Mouse (Mus musculus) CH12F3 (cell line): Measurements from ENCODE around the gene Prrx2.

Experiments
- in situ Hi-C: fragments of 300-500 bp; cut with MboI; formaldehyde crosslinking; loops from 2 replicates; pipeline ENCODE4 v1.14.3; 2020; ENCODE audit warnings: low sequenced_read_pairs

Gene Prrx2

GRCm38 (mm10) chr2:30822460-30822859 is 12.3 kb upstream of the Prrx2 start:
- in situ Hi-C loops: no loop called here

GRCm38 (mm10) chr2:30823385-30824153 is 11.2 kb upstream of the Prrx2 start:
- in situ Hi-C loops: no loop called here

- in situ Hi-C loops: no loop called here
Measured at GRCm38 (mm10) chr2:30826825-30827748, 7.7 kb upstream of the Prrx2 start.

GRCm38 (mm10) chr2:30827749-30828475 is 6.9 kb upstream of the Prrx2 start:
- in situ Hi-C loops: no loop called here

GRCm38 (mm10) chr2:30829315-30829714 is 5.5 kb upstream of the Prrx2 start:
- in situ Hi-C loops: no loop called here

- in situ Hi-C loops: no loop called here
Measured at GRCm38 (mm10) chr2:30830283-30830795, 4.4 kb upstream of the Prrx2 start, which contains the start of gene Asb6. TSS of gene Asb6 (minus strand) at chr2:30830333.

GRCm38 (mm10) chr2:30833644-30834043 is 1.1 kb upstream of the Prrx2 start:
- in situ Hi-C loops: no loop called here

GRCm38 (mm10) chr2:30836238-30836990 is 1.6 kb downstream of the Prrx2 start:
- in situ Hi-C loops: no loop called here

GRCm38 (mm10) chr2:30842615-30843014 is 7.8 kb downstream of the Prrx2 start:
- in situ Hi-C loops: no loop called here

- in situ Hi-C loops: no loop called here
Measured at GRCm38 (mm10) chr2:30845152-30846070, 10.6 kb downstream of the Prrx2 start.

GRCm38 (mm10) chr2:30846236-30846635 is 11.5 kb downstream of the Prrx2 start:
- in situ Hi-C loops: no loop called here

GRCm38 (mm10) chr2:30846723-30847122 is 12.0 kb downstream of the Prrx2 start:
- in situ Hi-C loops: no loop called here

- in situ Hi-C loops: no loop called here
Measured at GRCm38 (mm10) chr2:30848184-30848583, 13.4 kb downstream of the Prrx2 start.

- in situ Hi-C loops: no loop called here
Measured at GRCm38 (mm10) chr2:30850581-30850980, 15.8 kb downstream of the Prrx2 start.

- in situ Hi-C loops: no loop called here
Measured at GRCm38 (mm10) chr2:30852771-30853313, 18.1 kb downstream of the Prrx2 start.

GRCm38 (mm10) chr2:30857076-30857475 is 22.3 kb downstream of the Prrx2 start:
- in situ Hi-C loops: no loop called here

- in situ Hi-C loops: no loop called here
Measured at GRCm38 (mm10) chr2:30859782-30860181, 25.0 kb downstream of the Prrx2 start.

GRCm38 (mm10) chr2:30862081-30862480 is 27.3 kb downstream of the Prrx2 start:
- in situ Hi-C loops: no loop called here

GRCm38 (mm10) chr2:30863574-30863973 is 28.8 kb downstream of the Prrx2 start:
- in situ Hi-C loops: no loop called here
